Mouse (Mus musculus) cerebellum, adult 2 months (tissue): ENCODE results near the gene Rasgef1c. TPM values are rescaled to one million over a fixed set of nuclear protein-coding genes. Genes with fewer than 3 reads are reported as not detected.

Experiments used
- DNase-seq, 2 experiments: peaks; one replicate each; pipeline ENCODE4 v3.0.0; 2021
- H3K27ac ChIP-seq: fragments of 200-500 bp; 2 replicates; pipeline ENCODE4 v1.5.1; 2012; ENCODE audit warnings: low read length, control low read depth, inconsistent platforms; ENCODE audit not compliant: insufficient read depth
- H3K27me3 ChIP-seq: fragments of 200-500 bp; 2 replicates; pipeline ENCODE4 v1.6.1; 2012; ENCODE audit warnings: inconsistent platforms, mild to moderate bottlenecking, low read length, moderate library complexity; ENCODE audit not compliant: control insufficient read depth, insufficient read depth
- H3K4me1 ChIP-seq: fragments of 200-500 bp; 2 replicates; pipeline ENCODE4 v1.6.1; 2011; ENCODE audit warnings: low read length; ENCODE audit not compliant: control insufficient read depth, insufficient read depth
- H3K4me3 ChIP-seq: fragments of 200-500 bp; replicated peaks from 2 replicates; pipeline ENCODE3; 2011; ENCODE audit warnings: mild to moderate bottlenecking, low read depth, low read length, control low read depth; ENCODE audit not compliant: insufficient read depth
- CTCF ChIP-seq: fragments of 200-500 bp; IDR thresholded peaks from 2 replicates; pipeline ENCODE4 v1.5.1; 2011; ENCODE audit warnings: low read depth, mild to moderate bottlenecking, control low read depth, low read length, moderate library complexity, borderline replicate concordance; ENCODE audit not compliant: insufficient read depth
- POLR2A ChIP-seq: fragments of 200-500 bp; IDR thresholded peaks from 2 replicates; pipeline ENCODE4 v1.6.1; 2011; ENCODE audit warnings: low read length, control low read depth, borderline replicate concordance; ENCODE audit not compliant: insufficient read depth
- WGBS: fragments of 180-500 bp; shearing (Covaris S2); methylation state at CpG from one replicate; pipeline ENCODE4 v1.1.7; 2018; 5-methylcytosine and 5-hydroxymethylcytosine counted together
- polyA plus RNA-seq: library from polyadenylated mRNA; depleted of rRNA; stranded (reverse); fragments of >200 nt; gene quantifications from 2 replicates; pipeline ENCODE4 v1.2.3, GENCODE M21; 2012

Gene Rasgef1c
- polyA plus RNA-seq, 1 experiment, result 6.8 TPM

DNA sequence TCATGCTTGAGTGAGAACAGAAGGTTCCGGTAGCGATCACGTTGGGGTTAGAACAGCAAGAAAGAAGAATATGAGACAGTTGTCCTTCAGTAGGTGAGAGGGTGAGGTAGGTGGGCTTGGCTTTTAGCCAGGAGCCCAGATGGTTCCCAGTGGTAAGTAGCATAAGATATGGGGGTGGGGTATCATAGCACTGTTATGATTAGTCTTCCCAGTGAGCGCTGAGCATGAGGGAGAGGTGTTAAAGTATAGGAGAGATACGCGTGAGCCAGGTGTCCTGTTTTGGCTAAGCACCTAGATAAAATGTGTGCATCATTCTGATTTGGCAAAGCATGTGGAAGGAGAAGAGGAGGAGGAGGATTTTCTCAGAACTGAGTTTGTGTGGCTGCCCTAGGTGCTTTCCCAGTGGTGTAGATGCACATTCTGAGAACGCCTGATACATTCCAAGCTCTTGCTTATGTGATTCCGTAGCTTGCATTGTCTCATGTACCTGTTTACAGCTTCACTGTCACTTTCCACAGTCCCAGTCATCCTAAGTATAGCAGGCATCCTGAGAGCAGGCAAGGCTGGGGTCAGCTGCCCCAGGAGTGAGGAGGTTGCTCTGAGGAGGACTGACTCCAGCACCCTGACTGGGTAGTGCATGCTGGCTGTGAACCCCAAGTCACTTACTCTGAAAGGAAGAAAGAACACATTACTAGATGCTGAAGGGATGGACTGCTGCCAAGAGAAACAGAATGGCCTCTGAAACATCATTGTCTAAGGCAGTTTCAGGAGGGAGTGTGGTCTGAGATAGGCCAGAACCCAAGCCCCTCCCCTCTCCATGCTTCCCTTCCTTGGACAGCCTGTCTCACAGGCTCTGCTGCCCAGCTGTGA, 24.5 kb upstream of the Rasgef1c start:
- peaks cover 18% of the 10 kb centered on the region for H3K4me1 ChIP-seq
- no peak for TF ChIP-seq CTCF
- TF ChIP-seq POLR2A, result no peak
- 17% methylated on average over 8 of the region's 8 CpGs for WGBS
- DNase-seq, result peak; percentile 59 to 69
- no peaks in the 10 kb centered on the region for H3K27me3 ChIP-seq
- H3K27ac ChIP-seq, result peak overlapping the region; percentile 84
- no peak overlapping the region for H3K4me3 ChIP-seq

DNA sequence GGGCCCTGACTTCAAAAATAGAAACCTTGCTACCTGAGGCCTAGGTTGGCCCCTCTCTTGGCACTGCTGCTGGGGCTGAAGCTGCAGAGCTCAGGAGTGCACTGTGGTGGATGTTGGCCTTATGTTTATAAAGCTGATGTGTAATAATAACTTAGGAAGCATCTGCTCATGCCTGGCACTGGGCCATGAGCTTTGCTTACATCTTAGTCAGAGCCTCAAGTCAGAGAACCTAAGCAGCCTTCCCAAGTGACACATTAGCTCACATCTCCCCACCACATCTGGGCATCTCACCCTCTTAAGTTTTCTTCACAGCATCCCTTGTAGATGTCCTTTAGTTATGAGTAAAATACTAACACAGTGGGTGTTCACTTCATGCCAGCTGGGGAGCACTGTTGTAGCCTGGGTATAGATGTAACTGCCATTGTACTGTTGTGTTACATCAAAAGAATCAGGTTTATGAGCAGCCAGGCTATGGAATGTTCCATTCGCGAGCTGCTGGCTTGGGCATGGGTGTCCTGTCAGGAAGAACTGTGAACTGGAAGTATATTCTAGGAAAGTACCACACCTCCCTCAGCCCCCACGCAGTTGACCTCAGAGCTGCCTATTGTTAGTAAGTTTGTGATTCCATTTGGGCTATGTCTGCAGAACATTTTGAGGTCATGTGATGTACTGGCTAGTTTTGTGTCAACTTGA, 21.5 kb upstream of the Rasgef1c start:
- Histone ChIP-seq H3K4me1 (peaks cover 14% of the 10 kb centered on the region), H3K27ac (no peak overlapping the region), H3K27me3 (no peaks in the 10 kb centered on the region), H3K4me3 (no peak overlapping the region)
- DNase-seq, result no peak
- WGBS, result 85% methylated on average over 3 of the region's 3 CpGs
- TF ChIP-seq POLR2A (no peak), CTCF (no peak)

DNA sequence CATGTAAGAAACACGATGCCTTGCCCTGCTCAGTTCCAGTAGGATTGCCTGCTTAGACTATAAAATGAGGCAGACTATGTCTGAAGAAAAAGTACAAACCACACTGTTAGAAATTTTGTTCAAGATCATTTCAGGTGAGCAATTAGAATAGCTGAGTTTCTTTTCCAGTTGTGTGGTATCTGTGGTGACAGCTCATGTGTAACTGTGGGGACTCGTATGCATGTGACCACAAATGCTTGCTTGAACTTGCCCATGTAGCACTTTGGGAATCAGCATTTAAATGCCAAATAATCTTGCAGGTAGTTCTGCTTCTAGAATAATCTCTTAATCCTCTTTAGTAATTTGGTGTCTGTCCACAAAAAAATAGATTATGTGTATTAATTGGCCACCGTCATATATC, 18.2 kb upstream of the Rasgef1c start:
- H3K27ac ChIP-seq, result no peak overlapping the region
- DNase-seq, result no peak
- no peak for TF ChIP-seq CTCF
- no peak for TF ChIP-seq POLR2A
- WGBS, result 95% methylated on average over 3 of the region's 3 CpGs
- no peaks in the 10 kb centered on the region for H3K27me3 ChIP-seq
- H3K4me1 ChIP-seq, result no peaks in the 10 kb centered on the region
- no peak overlapping the region for H3K4me3 ChIP-seq

GRCm38 (mm10) chr11:49888469-49888868, 13.2 kb upstream of the Rasgef1c start:
- Histone ChIP-seq H3K27ac (no peak overlapping the region), H3K4me3 (no peak overlapping the region), H3K4me1 (no peaks in the 10 kb centered on the region), H3K27me3 (no peaks in the 10 kb centered on the region)
- no peak for DNase-seq
- 59% methylated on average over 5 of the region's 5 CpGs for WGBS
- TF ChIP-seq POLR2A (no peak), CTCF (no peak)

GRCm38 (mm10) chr11:49891993-49892392, 9.6 kb upstream of the Rasgef1c start:
- Histone ChIP-seq H3K27me3 (no peaks in the 10 kb centered on the region), H3K4me3 (no peak overlapping the region), H3K27ac (no peak overlapping the region), H3K4me1 (no peaks in the 10 kb centered on the region)
- WGBS, result 93% methylated on average over 5 of the region's 5 CpGs
- no peak for DNase-seq
- TF ChIP-seq CTCF (no peak), POLR2A (no peak)

DNA sequence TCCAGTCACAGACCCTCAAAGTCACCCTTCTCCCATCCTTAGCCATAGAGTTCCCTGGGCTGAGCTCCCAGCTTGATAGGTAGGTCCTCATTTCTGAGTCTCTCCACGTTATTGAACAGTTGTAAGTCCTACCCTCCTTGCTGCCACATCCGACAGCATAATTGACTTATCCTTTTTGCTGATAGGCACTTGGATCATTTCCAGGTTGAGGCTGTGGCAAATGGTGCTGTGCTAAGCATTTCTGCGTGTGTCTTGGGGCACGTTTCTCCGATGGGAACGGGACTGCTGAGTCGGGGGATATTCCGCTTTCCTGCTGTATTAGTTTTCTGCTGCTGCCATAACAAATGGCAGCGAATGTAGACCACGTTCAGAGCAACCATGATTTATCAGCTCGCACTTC, 7.8 kb upstream of the Rasgef1c start:
- WGBS, result 32% methylated on average over 11 of the region's 11 CpGs
- Histone ChIP-seq H3K4me1 (no peaks in the 10 kb centered on the region), H3K27ac (no peak overlapping the region), H3K4me3 (no peak overlapping the region), H3K27me3 (no peaks in the 10 kb centered on the region)
- no peak for TF ChIP-seq CTCF
- TF ChIP-seq POLR2A, result no peak
- no peak for DNase-seq

DNA sequence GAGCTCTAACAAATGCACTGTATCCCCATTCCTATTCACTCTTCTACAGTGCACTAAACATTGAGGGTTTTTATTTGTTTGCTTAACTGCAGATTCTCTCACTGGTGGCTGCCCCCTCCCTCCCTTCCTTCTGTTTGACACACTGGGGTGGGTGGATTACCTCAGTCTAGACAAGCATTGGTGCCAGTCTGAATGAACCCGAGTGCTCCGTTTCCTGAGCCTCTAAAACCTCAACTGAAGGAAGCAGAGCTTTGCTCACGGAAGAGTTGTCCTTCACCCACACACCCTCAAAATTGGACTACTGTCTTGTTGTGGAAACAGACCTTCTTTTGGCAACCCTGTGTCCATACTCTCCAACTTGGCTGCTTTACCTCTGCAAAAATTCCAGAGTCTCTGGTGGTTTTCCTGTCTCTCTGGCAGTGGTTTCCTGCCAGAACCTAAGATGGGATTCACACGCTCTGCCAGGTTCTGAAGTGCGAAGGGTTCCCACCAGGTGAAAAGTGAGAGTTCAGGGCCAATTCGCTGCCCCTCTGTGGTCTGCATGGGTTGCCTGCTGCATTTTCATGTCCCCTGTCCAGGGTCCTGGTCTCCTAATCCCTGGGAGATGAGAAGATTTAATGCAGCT, 5.6 kb upstream of the Rasgef1c start:
- H3K27ac ChIP-seq, result no peak overlapping the region
- no peaks in the 10 kb centered on the region for H3K27me3 ChIP-seq
- 26% methylated on average over 6 of the region's 6 CpGs for WGBS
- TF ChIP-seq POLR2A (no peak), CTCF (no peak)
- DNase-seq, result no peak
- no peaks in the 10 kb centered on the region for H3K4me1 ChIP-seq
- no peak overlapping the region for H3K4me3 ChIP-seq
